22 mouse cellular contexts compared by ENCODE assay signal in the genomic region with DNA sequence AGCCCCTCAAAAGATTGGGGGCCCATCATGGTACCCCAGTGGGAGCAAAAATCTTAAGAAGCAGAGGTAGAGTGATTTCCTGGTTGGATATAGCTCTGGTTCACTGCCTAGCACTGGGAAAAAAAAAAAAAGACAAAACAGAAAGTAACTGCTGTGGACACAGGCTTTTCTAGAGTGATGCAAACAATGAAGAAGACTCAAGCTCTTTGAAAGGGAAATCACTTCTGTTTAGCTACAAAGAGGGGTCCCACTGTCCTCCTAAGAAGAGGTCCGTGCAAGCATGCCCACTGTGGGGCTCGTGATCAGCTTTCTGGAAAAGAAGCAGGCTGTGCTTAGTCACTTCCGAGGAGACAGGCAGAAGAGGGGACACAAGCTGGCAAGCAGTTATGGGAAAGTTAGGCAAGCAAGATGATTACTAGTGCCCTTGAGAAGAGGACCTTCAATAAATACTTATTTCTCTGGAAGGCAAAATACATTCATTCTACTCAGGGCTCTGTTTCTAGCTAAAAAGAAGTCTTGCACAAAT.
DNase-seq lines count a peak whose midpoint lies in the region; ATAC-seq and TF ChIP-seq lines count a peak whose summit lies in the region.
"Had no signal": no experiment of that assay in that cellular context is flagged by ENCODE, and none has a peak within 500 bp of the region (broad histone marks: within the 10 kb centered on the region; RNA-seq: fewer than 3 reads in every experiment).

No protein-coding gene starts in this region.

- no peak overlapping the region for H3K27ac ChIP-seq in ES-E14 (ENCODE audit: insufficient read depth, low read depth, low read length, poor library complexity, severe bottlenecking)
- no peak overlapping the region for H3K27ac ChIP-seq in intestine, embryonic 15.5 days
- H3K27ac ChIP-seq in layer of hippocampus, adult 2 months = no peak overlapping the region
- H3K27ac ChIP-seq: embryonic facial prominence, embryonic 12.5 days; forebrain, embryonic 15.5 days; hindbrain, embryonic 12.5 days had no signal

- no peaks in the 10 kb centered on the region for H3K36me3 ChIP-seq in ES-E14 (ENCODE audit: control insufficient read depth, insufficient read depth, low read length, poor library complexity, severe bottlenecking)
- no peaks in the 10 kb centered on the region for H3K36me3 ChIP-seq in intestine, embryonic 15.5 days
- H3K36me3 ChIP-seq: embryonic facial prominence, embryonic 12.5 days; forebrain, embryonic 15.5 days; G1E; hindbrain, embryonic 12.5 days had no signal

- ATAC-seq in intestine, embryonic 15.5 days = no peak
- ATAC-seq: forebrain, embryonic 15.5 days; hindbrain, embryonic 16.5 days; inflammation-experienced regulatory T-cells, adult 6 months had no signal

- DNase-seq in adrenal gland, adult 8-10 months = peak; percentile 26
- no peak for DNase-seq in adrenal gland, postnatal 25 days
- no peak for DNase-seq in ES-E14 (ENCODE audit: low read depth, low spot score)
- DNase-seq in ZHBTc4 (ENCODE audit: low read depth, low spot score) = peak; percentile 58
- DNase-seq in brain, adult 2 months (ENCODE audit: low read depth, low spot score) = peak; percentile 4
- no peak for DNase-seq in layer of hippocampus, adult 2 months (ENCODE audit: low spot score in 2 of 2)
- DNase-seq: cerebellum, adult 11-12 months; cerebellum, adult 9-10 months; cerebellum, postnatal 25 days; gastrocnemius, postnatal 25 days; heart, postnatal 10 days; heart, postnatal 4 days; kidney, adult 11 months; kidney, adult 9 months had no signal

- peaks cover 0 to 3% of the 10 kb centered on the region in 2 experiments; a peak in 1 of 4 replicates for H3K4me1 ChIP-seq in ES-E14 (ENCODE audit: control insufficient read depth in 2 of 2, insufficient read depth in 2 of 2, low read length in 2 of 2, poor library complexity in 1 of 2)
- no peaks in the 10 kb centered on the region for H3K4me1 ChIP-seq in intestine, embryonic 15.5 days (replicated peaks)
- H3K4me1 ChIP-seq: embryonic facial prominence, embryonic 12.5 days; forebrain, embryonic 15.5 days; hindbrain, embryonic 12.5 days had no signal

- H3K4me2 ChIP-seq in intestine, embryonic 15.5 days (replicated peaks) = no peak overlapping the region
- H3K4me2 ChIP-seq: embryonic facial prominence, embryonic 12.5 days; forebrain, embryonic 15.5 days; hindbrain, embryonic 12.5 days had no signal

- in situ Hi-C loops in ES-E14 (cut with MboI; ENCODE audit: low sequenced_read_pairs in 2 of 2, unreplicated experiment in 2 of 2) = no loop called here

- no peaks in the 10 kb centered on the region for H3K9me3 ChIP-seq in ES-E14 (ENCODE audit: control insufficient read depth, insufficient read depth, low read depth, low read length)
- H3K9me3 ChIP-seq in intestine, embryonic 15.5 days = no peaks in the 10 kb centered on the region
- H3K9me3 ChIP-seq: embryonic facial prominence, embryonic 12.5 days; forebrain, embryonic 15.5 days; hindbrain, embryonic 12.5 days had no signal

- TF ChIP-seq CTCF in layer of hippocampus, adult 2 months (conservative IDR thresholded peaks at IDR 0.05) = no peak

- H3K4me3 ChIP-seq in ES-E14 (ENCODE audit: insufficient read depth in 1 of 2, low read depth in 1 of 2, low read length in 2 of 2, poor library complexity in 1 of 2, severe bottlenecking in 1 of 2) = no peak overlapping the region
- no peak overlapping the region for H3K4me3 ChIP-seq in intestine, embryonic 15.5 days (replicated peaks)
- no peak overlapping the region for H3K4me3 ChIP-seq in layer of hippocampus, adult 2 months
- H3K4me3 ChIP-seq: embryonic facial prominence, embryonic 12.5 days; forebrain, embryonic 15.5 days; hindbrain, embryonic 12.5 days had no signal

- H3K9ac ChIP-seq in ES-E14 (ENCODE audit: insufficient read depth, low read depth, low read length, poor library complexity, severe bottlenecking) = no peak overlapping the region
- H3K9ac ChIP-seq in intestine, embryonic 15.5 days = no peak overlapping the region
- H3K9ac ChIP-seq: embryonic facial prominence, embryonic 12.5 days; forebrain, embryonic 15.5 days; hindbrain, embryonic 12.5 days had no signal

- no peaks in the 10 kb centered on the region for H3K27me3 ChIP-seq in intestine, embryonic 15.5 days (replicated peaks)
- H3K27me3 ChIP-seq: CH12.LX; embryonic facial prominence, embryonic 12.5 days; forebrain, embryonic 15.5 days; hindbrain, embryonic 12.5 days had no signal

- WGBS in intestine, embryonic 15.5 days = 79% methylated on average over 3 of the region's 3 CpGs

TF ChIP-seq in ES-E14, 5 proteins besides CTCF, POLR2A, EP300 and RAD21:
- TF ChIP-seq ZNF384 (IDR thresholded peaks at IDR 0.05; ENCODE audit: low read depth, low read length) (peak; percentile 89), ZC3H11A (IDR thresholded peaks at IDR 0.05; ENCODE audit: borderline replicate concordance, low read depth, low read length) (no peak)

Comparison
In these comparisons a context has a peak if more than half of its experiments do, and no peak if none do; other contexts are left out.
1. DNase-seq: peak in adrenal gland, adult 8-10 months (single experiment), ZHBTc4 (single experiment) and brain, adult 2 months (single experiment); none in adrenal gland, postnatal 25 days (single experiment), ES-E14 (single experiment) and layer of hippocampus, adult 2 months (0 of 2).